Mouse (Mus musculus): ENCODE measurements at regions not wholly inside any gene's neighbourhood (a gene's known extent, or its start where the extent isn't known, plus 50 kb on each side); places are given as distances from the start of the nearest gene placed in this dataset. TPM values are rescaled to one million over a fixed set of nuclear protein-coding genes. Genes with fewer than 3 reads are reported as not detected.

GRCm38 (mm10) chr11:91944336-91944735 is 367.0 kb upstream of the Kif2b start:
- Histone ChIP-seq H3K9me3 (no peaks in the 10 kb centered on the region), H3K27ac (no peak overlapping the region), H3K27me3 (ENCODE audit: poor library complexity, severe bottlenecking) (no peaks in the 10 kb centered on the region), H3K36me3 (replicated peaks) (no peaks in the 10 kb centered on the region), H3K4me3 (no peak overlapping the region), H3K4me1 (no peaks in the 10 kb centered on the region)
- WGBS = 87% methylated on average over 2 of the region's 2 CpGs
- no peak for DNase-seq (ENCODE audit: extremely low spot score, low spot score)

Small RNA genes in the stretch of these regions (microRNA-seq; reads per million reads assigned to microRNA genes)
- not detected for gene Gm22702

Data from forebrain, embryonic 10.5 days (tissue).